Mouse (Mus musculus) heart, adult 2 months (tissue): Measurements from ENCODE around the gene Tnik. TPM values are rescaled to one million over a fixed set of nuclear protein-coding genes. Genes with fewer than 3 reads are reported as not detected.

Experiments used
- DNase-seq, 2 experiments: peaks; one replicate each; pipeline ENCODE4 v3.0.0; 2021
- H3K27ac ChIP-seq: fragments of 200-600 bp; 2 replicates; pipeline ENCODE4 v1.8.1; 2022
- H3K27me3 ChIP-seq: fragments of 200-500 bp; 2 replicates; pipeline ENCODE4 v1.6.1; 2012; ENCODE audit warnings: mild to moderate bottlenecking, low read length, inconsistent platforms, mixed read lengths; ENCODE audit not compliant: control insufficient read depth, insufficient read depth
- H3K36me3 ChIP-seq: fragments of 200-500 bp; 2 replicates; pipeline ENCODE4 v1.6.1; 2012; ENCODE audit warnings: low read length, inconsistent platforms; ENCODE audit not compliant: control insufficient read depth, insufficient read depth
- H3K4me1 ChIP-seq: fragments of 200-500 bp; 2 replicates; pipeline ENCODE4 v1.6.1; 2011; ENCODE audit warnings: low read length; ENCODE audit not compliant: control insufficient read depth, insufficient read depth
- H3K4me3 ChIP-seq: fragments of 200-600 bp; 2 replicates; pipeline ENCODE4 v1.8.1; 2022
- H3K79me2 ChIP-seq: fragments of 200-500 bp; replicated peaks from 2 replicates; pipeline ENCODE4 v1.6.1; 2012; ENCODE audit warnings: mild to moderate bottlenecking, inconsistent platforms, low read length, moderate library complexity, mixed read lengths; ENCODE audit not compliant: control insufficient read depth, insufficient read depth
- H3K9ac ChIP-seq: fragments of 200-500 bp; 2 replicates; pipeline ENCODE4 v1.6.1; 2012; ENCODE audit warnings: low read depth, mild to moderate bottlenecking, control low read depth, inconsistent platforms, low read length, mixed read lengths
- CTCF ChIP-seq: fragments of 200-600 bp; IDR thresholded peaks from 2 replicates; pipeline ENCODE4 v1.8.1; 2022; ENCODE audit warnings: antibody characterized with exemption, mild to moderate bottlenecking, moderate library complexity
- EP300 ChIP-seq: fragments of 200-500 bp; IDR thresholded peaks from 2 replicates; pipeline ENCODE4 v1.6.1; 2011; ENCODE audit warnings: low read depth, low read length, control low read depth; ENCODE audit not compliant: insufficient read depth
- POLR2A ChIP-seq: fragments of 200-500 bp; IDR thresholded peaks from 2 replicates; pipeline ENCODE4 v1.6.1; 2011; ENCODE audit warnings: mild to moderate bottlenecking, low read depth, low read length, control low read depth; ENCODE audit not compliant: insufficient read depth
- WGBS: fragments of 180-500 bp; shearing (Covaris S2); methylation state at CpG from one replicate; pipeline ENCODE4 v1.1.7; 2018; 5-methylcytosine and 5-hydroxymethylcytosine counted together
- intact Hi-C: fragments of 180-260 bp; cut with DNase I; formaldehyde crosslinking; loops from one replicate; pipeline ENCODE4 v1.15.1; 2025
- polyA plus RNA-seq: library from polyadenylated mRNA; depleted of rRNA; stranded (reverse); fragments of >200 nt; gene quantifications from 2 replicates; pipeline ENCODE4 v1.2.3, GENCODE M21; 2012
- total RNA-seq, 2 experiments: library from RNA; stranded (reverse); gene quantifications; 2 replicates each; pipeline ENCODE4 v1.2.3; 2021

The Tnik gene
- total and polyA plus RNA-seq, 3 experiments = 6.6 to 29.8 (median 26.8) TPM

GRCm38 (mm10) chr3:28224437-28225356 lies 38.3 kb upstream of the Tnik start:
- no peak for TF ChIP-seq POLR2A
- TF ChIP-seq EP300 = no peak
- no peak for TF ChIP-seq CTCF
- 74% methylated on average over 15 of the region's 15 CpGs for WGBS
- no peaks in the 10 kb centered on the region for H3K79me2 ChIP-seq
- H3K9ac ChIP-seq = no peak overlapping the region
- no peaks in the 10 kb centered on the region for H3K27me3 ChIP-seq
- H3K4me3 ChIP-seq = no peak overlapping the region
- no peaks in the 10 kb centered on the region for H3K4me1 ChIP-seq
- DNase-seq = no peak
- no peaks in the 10 kb centered on the region for H3K36me3 ChIP-seq
- H3K27ac ChIP-seq = no peak overlapping the region
- intact Hi-C loops = no loop called here

- DNase-seq = no peak
Observed at GRCm38 (mm10) chr3:28225357-28225905, 37.6 kb upstream of the Tnik start.

GRCm38 (mm10) chr3:28226181-28226580 lies 36.8 kb upstream of the Tnik start:
- TF ChIP-seq CTCF (no peak), POLR2A (no peak), EP300 (no peak)
- intact Hi-C loops = no loop called here
- no peaks in the 10 kb centered on the region for H3K36me3 ChIP-seq
- 87% methylated on average over 19 of the region's 19 CpGs for WGBS
- H3K79me2 ChIP-seq = no peaks in the 10 kb centered on the region
- DNase-seq = no peak
- H3K27me3 ChIP-seq = no peaks in the 10 kb centered on the region
- no peak overlapping the region for H3K27ac ChIP-seq
- H3K4me3 ChIP-seq = no peak overlapping the region
- no peaks in the 10 kb centered on the region for H3K4me1 ChIP-seq
- H3K9ac ChIP-seq = no peak overlapping the region

More at GRCm38 (mm10) chr3:28225357-28225905, 37.6 kb upstream of the Tnik start:
- H3K4me1 ChIP-seq = no peaks in the 10 kb centered on the region
- 81% methylated on average over 9 of the region's 9 CpGs for WGBS
- H3K4me3 ChIP-seq = no peak overlapping the region
- H3K9ac ChIP-seq = no peak overlapping the region
- H3K79me2 ChIP-seq = no peaks in the 10 kb centered on the region
- TF ChIP-seq EP300 (no peak), POLR2A (no peak), CTCF (no peak)
- intact Hi-C loops = no loop called here
- no peak overlapping the region for H3K27ac ChIP-seq
- no peaks in the 10 kb centered on the region for H3K27me3 ChIP-seq
- H3K36me3 ChIP-seq = no peaks in the 10 kb centered on the region

- Histone ChIP-seq H3K27me3 (no peaks in the 10 kb centered on the region), H3K4me1 (no peaks in the 10 kb centered on the region), H3K27ac (no peak overlapping the region), H3K36me3 (no peaks in the 10 kb centered on the region), H3K79me2 (no peaks in the 10 kb centered on the region), H3K9ac (no peak overlapping the region), H3K4me3 (no peak overlapping the region)
- 86% methylated on average over 4 of the region's 4 CpGs for WGBS
- no peak for TF ChIP-seq EP300
- TF ChIP-seq CTCF = no peak
- intact Hi-C loops = no loop called here
- no peak for DNase-seq
Observed at GRCm38 (mm10) chr3:28228930-28229329, 34.1 kb upstream of the Tnik start.

- Histone ChIP-seq H3K9ac (no peak overlapping the region), H3K27me3 (no peaks in the 10 kb centered on the region), H3K27ac (no peak overlapping the region), H3K79me2 (no peaks in the 10 kb centered on the region), H3K4me3 (no peak overlapping the region), H3K36me3 (no peaks in the 10 kb centered on the region), H3K4me1 (no peaks in the 10 kb centered on the region)
- no peak for TF ChIP-seq CTCF
- TF ChIP-seq POLR2A = no peak
- TF ChIP-seq EP300 = no peak
- DNase-seq = no peak
- intact Hi-C loops = no loop called here
- 73% methylated on average over 2 of the region's 2 CpGs for WGBS
Observed at GRCm38 (mm10) chr3:28229503-28229902, 33.5 kb upstream of the Tnik start.

GRCm38 (mm10) chr3:28232885-28233284 lies 30.1 kb upstream of the Tnik start:
- Histone ChIP-seq H3K27ac (no peak overlapping the region), H3K36me3 (no peaks in the 10 kb centered on the region), H3K4me3 (no peak overlapping the region), H3K27me3 (no peaks in the 10 kb centered on the region), H3K4me1 (no peaks in the 10 kb centered on the region), H3K79me2 (no peaks in the 10 kb centered on the region), H3K9ac (no peak overlapping the region)
- WGBS = 90% methylated on average over 4 of the region's 4 CpGs
- intact Hi-C loops = no loop called here
- no peak for DNase-seq
- no peak for TF ChIP-seq EP300
- no peak for TF ChIP-seq CTCF
